In the genomic region with DNA sequence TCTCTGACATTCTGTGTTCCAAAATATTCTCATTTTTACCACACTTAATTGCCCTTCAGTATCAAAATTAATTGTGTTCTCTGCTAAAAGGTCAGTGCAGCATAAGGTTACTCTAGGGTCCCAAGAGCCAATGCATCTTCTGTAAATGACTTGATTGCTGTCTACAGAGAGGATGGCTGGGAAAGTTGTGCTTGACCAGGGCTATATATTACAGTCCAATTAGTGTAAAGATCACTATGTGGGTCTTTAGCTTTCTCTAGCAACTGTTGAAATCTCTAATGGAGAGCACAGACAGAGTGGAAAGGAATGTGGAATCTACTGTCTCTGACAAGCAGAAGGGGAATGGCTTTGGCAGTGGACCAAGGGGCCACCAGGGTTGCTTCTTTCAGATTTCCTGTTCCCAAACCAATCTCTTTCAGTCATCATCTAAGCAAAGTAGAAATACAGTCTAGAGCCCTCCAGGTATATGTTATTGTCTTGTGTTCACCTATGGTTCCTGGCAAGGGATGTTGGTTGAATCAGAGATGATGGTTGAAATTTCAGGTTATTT, we compare ENCODE assay signal across 17 mouse cellular contexts.
"Had no signal": no experiment of that assay in that cellular context is flagged by ENCODE, and none has a peak within 500 bp of the region (broad histone marks: within the 10 kb centered on the region; RNA-seq: fewer than 3 reads in every experiment).

No protein-coding gene starts in this region.

- H3K27me3 ChIP-seq: hindbrain, embryonic 13.5 days; limb, embryonic 13.5 days; liver, embryonic 12.5 days; liver, embryonic 15.5 days; megakaryocyte, embryonic 14.5 days; midbrain, embryonic 13.5 days; stomach, embryonic 15.5 days had no signal

- H3K4me1 ChIP-seq: hindbrain, embryonic 13.5 days; limb, embryonic 10.5 days; limb, embryonic 13.5 days; liver, embryonic 12.5 days; liver, embryonic 15.5 days; megakaryocyte, embryonic 14.5 days; midbrain, embryonic 10.5 days; midbrain, embryonic 13.5 days; stomach, embryonic 15.5 days had no signal

- H3K4me2 ChIP-seq: hindbrain, embryonic 13.5 days; limb, embryonic 13.5 days; liver, embryonic 12.5 days; liver, embryonic 15.5 days; midbrain, embryonic 13.5 days; stomach, embryonic 15.5 days had no signal

- DNase-seq: liver; lung, adult 18-20 months; right cerebral cortex, postnatal 25 days; spleen, adult 18-20 months; thymus, postnatal 25 days had no signal

- H3K4me3 ChIP-seq: hindbrain, embryonic 13.5 days; layer of hippocampus, adult 2 months; limb, embryonic 10.5 days; limb, embryonic 13.5 days; liver, embryonic 12.5 days; liver, embryonic 15.5 days; megakaryocyte, embryonic 14.5 days; midbrain, embryonic 10.5 days; midbrain, embryonic 13.5 days; stomach, embryonic 15.5 days had no signal

- H3K36me3 ChIP-seq: hindbrain, embryonic 13.5 days; limb, embryonic 10.5 days; limb, embryonic 13.5 days; liver, embryonic 12.5 days; liver, embryonic 15.5 days; midbrain, embryonic 10.5 days; midbrain, embryonic 13.5 days; stomach, embryonic 15.5 days had no signal

- H3K9ac ChIP-seq: hindbrain, embryonic 13.5 days; limb, embryonic 13.5 days; liver, embryonic 12.5 days; liver, embryonic 15.5 days; midbrain, embryonic 13.5 days; stomach, embryonic 15.5 days had no signal

- H3K9me3 ChIP-seq: hindbrain, embryonic 13.5 days; limb, embryonic 10.5 days; limb, embryonic 13.5 days; liver, embryonic 12.5 days; liver, embryonic 15.5 days; megakaryocyte, embryonic 14.5 days; midbrain, embryonic 10.5 days; midbrain, embryonic 13.5 days; stomach, embryonic 15.5 days had no signal

- ATAC-seq: hindbrain, embryonic 16.5 days; intestine, embryonic 16.5 days; liver, embryonic 12.5 days; midbrain, embryonic 13.5 days had no signal

- H3K27ac ChIP-seq: hindbrain, embryonic 13.5 days; layer of hippocampus, adult 2 months; limb, embryonic 10.5 days; limb, embryonic 13.5 days; liver, embryonic 12.5 days; liver, embryonic 15.5 days; midbrain, embryonic 10.5 days; midbrain, embryonic 13.5 days; stomach, embryonic 15.5 days had no signal
